Mouse (Mus musculus) neural tube, embryonic 14.5 days (tissue): ENCODE results near the gene Ncapd2. TPM values are rescaled to one million over a fixed set of nuclear protein-coding genes. Genes with fewer than 3 reads are reported as not detected.
A peak's percentile ranks its signal among the peaks of the same experiment; 100 is the strongest.

Experiments used
- ATAC-seq: fragments of 200-750 bp; cut with Nextera tagmentation; 2 replicates; pipeline ENCODE4 v1.8.0; 2017; ENCODE audit warnings: low read depth, mild to moderate bottlenecking, moderate TSS enrichment, moderate library complexity
- H3K27ac ChIP-seq: fragments of 300-500 bp; sonication (generic); 2 replicates; pipeline ENCODE4 v1.5.1; 2014; ENCODE audit warnings: low read depth, mild to moderate bottlenecking, control low read depth, low read length, moderate library complexity, mixed read lengths
- H3K27me3 ChIP-seq: fragments of 300-500 bp; sonication (generic); 2 replicates; pipeline ENCODE4 v1.6.1; 2014; ENCODE audit warnings: low read length; ENCODE audit not compliant: control insufficient read depth, insufficient read depth
- H3K36me3 ChIP-seq: fragments of 300-500 bp; sonication (generic); 2 replicates; pipeline ENCODE4 v1.6.1; 2014; ENCODE audit warnings: low read length, mixed read lengths; ENCODE audit not compliant: control insufficient read depth, insufficient read depth
- H3K4me1 ChIP-seq: fragments of 300-500 bp; sonication (generic); 2 replicates; pipeline ENCODE4 v1.6.1; 2014; ENCODE audit warnings: low read length; ENCODE audit not compliant: control insufficient read depth, insufficient read depth
- H3K4me2 ChIP-seq: fragments of 300-500 bp; sonication (generic); 2 replicates; pipeline ENCODE4 v1.6.1; 2014; ENCODE audit warnings: mild to moderate bottlenecking, low read depth, low read length, control low read depth
- H3K4me3 ChIP-seq: fragments of 300-500 bp; sonication (generic); 2 replicates; pipeline ENCODE4 v1.5.1; 2014; ENCODE audit warnings: low read depth, low read length, control low read depth, mixed read lengths
- H3K9ac ChIP-seq: fragments of 300-500 bp; sonication (generic); replicated peaks from 2 replicates; pipeline ENCODE4 v1.6.1; 2014; ENCODE audit warnings: low read depth, mild to moderate bottlenecking, control low read depth, low read length, mixed read lengths
- H3K9me3 ChIP-seq: fragments of 300-500 bp; sonication (generic); 2 replicates; pipeline ENCODE4 v1.6.1; 2016; ENCODE audit warnings: low read length; ENCODE audit not compliant: control insufficient read depth
- WGBS: fragments of 180-500 bp; shearing (Covaris S2); extraction: QIAGEN DNeasy Blood & Tissue Kit; methylation state at CpG from one replicate; pipeline ENCODE4 v1.1.7; 2014; 5-methylcytosine and 5-hydroxymethylcytosine counted together
- polyA plus RNA-seq: library from polyadenylated mRNA; unstranded; fragments of >200 nt; fragmentation: Nextera tagmentation; extraction: Ambion mirVana; gene quantifications from 2 replicates; pipeline ENCODE4 v1.2.1, GENCODE M21; 2014

Gene Ncapd2
- polyA plus RNA-seq, 1 experiment from 2014 or later: 22.6 TPM

DNA sequence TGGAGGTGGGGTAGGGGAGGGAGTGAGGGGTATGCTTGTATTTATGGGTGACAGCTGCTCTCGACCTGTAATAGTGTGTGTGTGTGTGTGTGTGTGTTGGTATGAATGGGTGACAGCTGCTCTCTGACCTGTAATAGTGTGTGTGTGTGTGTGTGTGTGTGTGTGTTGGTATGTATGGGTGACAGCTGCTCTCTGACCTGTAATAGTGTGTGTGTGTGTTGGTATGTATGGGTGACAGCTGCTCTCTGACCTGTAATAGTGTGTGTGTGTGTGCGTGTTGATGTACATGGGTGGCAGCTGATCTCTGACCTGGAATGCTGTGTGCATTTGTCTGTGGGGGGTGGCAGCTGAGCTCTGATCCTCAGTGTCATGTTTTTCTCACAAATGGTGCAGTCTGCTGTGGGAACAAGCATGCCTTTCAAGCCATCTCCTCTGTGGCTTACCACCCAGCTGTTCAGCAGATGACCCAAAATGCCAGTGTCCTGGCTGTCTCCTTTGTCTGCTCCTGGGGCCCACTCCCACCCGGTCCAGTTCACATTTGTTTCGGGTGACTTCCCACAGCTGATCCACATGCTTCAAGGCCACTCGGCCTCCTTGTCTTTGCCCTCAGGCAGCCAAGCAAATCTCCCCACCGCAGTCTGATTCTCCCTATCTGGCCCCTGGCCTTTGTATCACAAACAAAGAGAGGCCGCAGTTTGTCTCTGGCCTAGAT is 34.4 kb downstream of the Ncapd2 start:
- H3K4me2 ChIP-seq: no peak overlapping the region
- H3K4me1 ChIP-seq: 0 out of 2 replicates have a peak, but pooled peaks cover 4% of the 10 kb centered on the region
- H3K27ac ChIP-seq: peak overlapping the region; percentile 0; the same call in 1 of the 2 replicates
- WGBS: 17% methylated on average over 7 of the region's 7 CpGs
- no peak overlapping the region for H3K4me3 ChIP-seq
- no peaks in the 10 kb centered on the region for H3K27me3 ChIP-seq
- no peak for ATAC-seq
- H3K9ac ChIP-seq: no peak overlapping the region
- no peaks in the 10 kb centered on the region for H3K9me3 ChIP-seq
- peaks cover 48% of the 10 kb centered on the region for H3K36me3 ChIP-seq

GRCm38 (mm10) chr6:125156491-125156890 is 35.0 kb downstream of the Ncapd2 start:
- no peak for ATAC-seq
- H3K27me3 ChIP-seq: no peaks in the 10 kb centered on the region
- H3K4me3 ChIP-seq: no peak overlapping the region
- 0 out of 2 replicates have a peak, but pooled peaks cover 3% of the 10 kb centered on the region for H3K4me1 ChIP-seq
- no peaks in the 10 kb centered on the region for H3K9me3 ChIP-seq
- H3K4me2 ChIP-seq: no peak overlapping the region
- H3K36me3 ChIP-seq: peaks cover 46% of the 10 kb centered on the region
- no peak overlapping the region for H3K27ac ChIP-seq
- no peak overlapping the region for H3K9ac ChIP-seq
- WGBS: 91% methylated on average over 3 of the region's 3 CpGs

- WGBS: 89% methylated on average over 8 of the region's 8 CpGs
- H3K4me1 ChIP-seq: no peaks in the 10 kb centered on the region
- ATAC-seq: no peak
These were observed 36.2 kb downstream of the Ncapd2 start for GRCm38 (mm10) chr6:125155262-125155661.

DNA sequence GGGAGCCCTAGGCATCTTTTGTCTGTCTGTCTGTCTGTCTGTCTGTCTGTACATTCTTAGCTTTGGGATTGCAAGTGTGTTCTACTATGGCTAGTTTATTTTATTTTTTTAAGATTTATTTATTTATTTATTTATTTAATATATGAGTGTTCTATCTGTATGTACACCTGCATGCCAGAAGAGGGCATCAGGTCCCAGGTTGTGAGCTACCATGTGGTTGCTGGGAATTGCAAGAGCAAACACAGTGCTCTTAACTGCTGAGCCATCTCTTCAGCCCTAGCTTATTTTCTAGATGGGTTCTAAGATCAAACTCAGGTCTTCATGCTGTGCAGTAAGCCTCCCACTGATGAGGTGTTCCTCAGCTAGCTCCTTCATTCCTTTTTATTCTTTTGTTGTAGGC is 37.0 kb downstream of the Ncapd2 start:
- H3K36me3 ChIP-seq: peaks cover 34% of the 10 kb centered on the region
- no peaks in the 10 kb centered on the region for H3K27me3 ChIP-seq
- no peak overlapping the region for H3K4me3 ChIP-seq
- H3K9ac ChIP-seq: no peak overlapping the region
- H3K9me3 ChIP-seq: no peaks in the 10 kb centered on the region
- ATAC-seq: no peak
- no peak overlapping the region for H3K4me2 ChIP-seq
- no peaks in the 10 kb centered on the region for H3K4me1 ChIP-seq
- no peak overlapping the region for H3K27ac ChIP-seq

More at GRCm38 (mm10) chr6:125155262-125155661, 36.2 kb downstream of the Ncapd2 start:
- Histone ChIP-seq H3K4me3 (no peak overlapping the region), H3K9ac (no peak overlapping the region), H3K9me3 (no peaks in the 10 kb centered on the region), H3K36me3 (peaks cover 40% of the 10 kb centered on the region), H3K27me3 (no peaks in the 10 kb centered on the region), H3K27ac (no peak overlapping the region), H3K4me2 (no peak overlapping the region)

DNA sequence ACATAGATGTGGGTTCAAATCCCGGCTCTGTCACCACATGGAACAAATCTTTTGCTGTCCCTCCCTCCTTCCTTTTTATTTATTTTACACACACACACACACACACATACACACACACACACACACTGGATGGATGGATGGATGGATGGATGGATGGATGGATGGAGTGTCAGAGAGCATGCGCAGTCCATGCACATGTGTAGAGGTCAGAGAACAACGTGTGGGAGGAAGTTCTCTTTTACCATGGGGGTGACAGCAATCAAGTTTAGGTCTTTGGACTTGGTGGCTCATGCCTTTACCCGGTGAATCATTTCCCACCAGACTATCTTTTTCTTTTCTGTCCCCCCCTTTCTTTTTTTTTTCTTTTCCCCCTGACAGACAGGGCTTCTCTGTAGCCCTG is 37.8 kb downstream of the Ncapd2 start:
- no peak overlapping the region for H3K4me3 ChIP-seq
- no peaks in the 10 kb centered on the region for H3K9me3 ChIP-seq
- peaks cover 26% of the 10 kb centered on the region for H3K36me3 ChIP-seq
- H3K27me3 ChIP-seq: no peaks in the 10 kb centered on the region
- WGBS: 96% methylated on average over 4 of the region's 4 CpGs
- 0 out of 2 replicates have a peak, but pooled peaks cover 5% of the 10 kb centered on the region for H3K4me1 ChIP-seq
- ATAC-seq: no peak
- H3K27ac ChIP-seq: no peak overlapping the region
- H3K4me2 ChIP-seq: no peak overlapping the region
- no peak overlapping the region for H3K9ac ChIP-seq

DNA sequence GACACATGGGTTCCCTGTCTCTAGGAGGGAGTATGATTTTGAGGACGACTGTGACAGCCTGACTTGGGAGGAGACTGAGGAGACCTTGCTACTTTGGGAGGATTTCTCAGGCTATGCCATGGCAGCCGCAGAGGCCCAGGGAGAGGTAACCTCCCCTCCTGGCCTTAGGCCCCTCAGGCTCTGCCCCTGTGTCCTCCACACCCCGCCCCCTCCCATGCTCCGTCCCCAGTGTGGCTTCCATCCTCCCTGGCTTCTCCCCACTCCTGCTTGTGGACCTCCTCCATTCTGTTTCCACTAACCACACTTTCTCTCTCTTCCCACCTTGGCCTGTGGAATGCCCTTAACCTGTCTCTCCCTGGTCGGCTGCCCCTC is 38.5 kb downstream of the Ncapd2 start:
- no peak overlapping the region for H3K9ac ChIP-seq
- no peak for ATAC-seq
- WGBS: 87% methylated on average over 5 of the region's 5 CpGs
- no peaks in the 10 kb centered on the region for H3K9me3 ChIP-seq
- H3K4me2 ChIP-seq: no peak overlapping the region
- peaks cover 24% of the 10 kb centered on the region for H3K36me3 ChIP-seq
- peaks cover 9% of the 10 kb centered on the region for H3K4me1 ChIP-seq
- no peak overlapping the region for H3K27ac ChIP-seq
- no peaks in the 10 kb centered on the region for H3K27me3 ChIP-seq
- H3K4me3 ChIP-seq: no peak overlapping the region

GRCm38 (mm10) chr6:125152212-125153017 is 39.1 kb downstream of the Ncapd2 start:
- no peak overlapping the region for H3K4me3 ChIP-seq
- no peak overlapping the region for H3K27ac ChIP-seq
- H3K9ac ChIP-seq: no peak overlapping the region
- no peak for ATAC-seq
- 78% methylated on average over 22 of the region's 22 CpGs for WGBS
- H3K36me3 ChIP-seq: peaks cover 24% of the 10 kb centered on the region
- peaks cover 12% of the 10 kb centered on the region for H3K4me1 ChIP-seq
- no peaks in the 10 kb centered on the region for H3K9me3 ChIP-seq
- no peak overlapping the region for H3K4me2 ChIP-seq
- H3K27me3 ChIP-seq: no peaks in the 10 kb centered on the region

DNA sequence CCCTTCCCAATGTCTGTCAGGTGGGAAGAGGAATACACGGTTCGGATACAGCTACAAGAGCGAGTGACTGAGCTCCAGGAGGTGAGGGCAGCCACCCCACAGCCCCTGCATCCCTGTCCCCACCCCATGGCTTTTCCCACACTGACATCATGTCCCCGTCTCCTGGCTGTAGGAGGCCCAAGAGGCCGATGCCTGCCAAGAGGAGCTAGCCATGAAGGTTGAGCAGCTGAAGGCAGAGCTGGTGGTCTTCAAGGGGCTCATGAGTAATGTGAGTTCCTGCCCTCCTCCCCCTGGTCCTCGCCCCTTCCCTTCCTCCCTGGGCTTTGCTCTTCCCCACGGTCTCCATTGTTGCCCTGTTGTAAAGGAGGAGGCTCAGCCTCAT is 41.9 kb downstream of the Ncapd2 start:
- no peak overlapping the region for H3K4me3 ChIP-seq
- H3K4me1 ChIP-seq: peaks cover 27% of the 10 kb centered on the region
- no peaks in the 10 kb centered on the region for H3K27me3 ChIP-seq
- no peak overlapping the region for H3K9ac ChIP-seq
- peaks cover 16% of the 10 kb centered on the region for H3K36me3 ChIP-seq
- no peak overlapping the region for H3K27ac ChIP-seq
- ATAC-seq: no peak
- 71% methylated on average over 7 of the region's 7 CpGs for WGBS
- H3K4me2 ChIP-seq: no peak overlapping the region
- no peaks in the 10 kb centered on the region for H3K9me3 ChIP-seq

GRCm38 (mm10) chr6:125148926-125149568 is 42.5 kb downstream of the Ncapd2 start:
- 74% methylated on average over 16 of the region's 16 CpGs for WGBS
- no peak overlapping the region for H3K4me2 ChIP-seq
- H3K27me3 ChIP-seq: no peaks in the 10 kb centered on the region
- H3K9me3 ChIP-seq: no peaks in the 10 kb centered on the region
- H3K4me3 ChIP-seq: no peak overlapping the region
- 0 out of 2 replicates have a peak overlapping the region, but pooled peaks have one; percentile 28 for H3K9ac ChIP-seq
- peaks cover 20% of the 10 kb centered on the region for H3K36me3 ChIP-seq
- ATAC-seq: no peak
- H3K27ac ChIP-seq: peak overlapping the region; percentile 39; the same call in 1 of the 2 replicates
- peaks cover 27% of the 10 kb centered on the region for H3K4me1 ChIP-seq
